Mouse (Mus musculus): Measurements from ENCODE around the gene Plekha7.

GRCm38 (mm10) chr7:116335133-116335532 is 27.0 kb upstream of the Plekha7 start:
- no peak for TF ChIP-seq CTCF (IDR thresholded peaks at IDR 0.05; ENCODE audit: extremely low read depth, insufficient read depth, insufficient read length, insufficient replicate concordance)
- TF ChIP-seq POLR2A (IDR thresholded peaks at IDR 0.05; ENCODE audit: low read depth, low read length) = no peak
